Mouse (Mus musculus) stomach, embryonic 16.5 days (tissue): Measurements from ENCODE around the gene Hectd4. TPM values are rescaled to one million over a fixed set of nuclear protein-coding genes. Genes with fewer than 3 reads are reported as not detected.

Source experiments
- ATAC-seq: fragments of 200-750 bp; cut with Nextera tagmentation; 2 replicates; pipeline ENCODE4 v1.8.0; 2017; ENCODE audit warnings: moderate number of reproducible peaks, moderate TSS enrichment; ENCODE audit not compliant: insufficient read depth, low FRiP score
- H3K27ac ChIP-seq: fragments of 300-500 bp; sonication (generic); 2 replicates; pipeline ENCODE4 v1.5.1; 2014; ENCODE audit warnings: low read length
- H3K27me3 ChIP-seq: fragments of 300-500 bp; sonication (generic); 2 replicates; pipeline ENCODE4 v1.6.1; 2014; ENCODE audit warnings: low read length, control low read depth, mixed read lengths; ENCODE audit not compliant: control insufficient read depth, insufficient read depth
- H3K36me3 ChIP-seq: fragments of 300-500 bp; sonication (generic); 2 replicates; pipeline ENCODE4 v1.6.1; 2014; ENCODE audit warnings: low read length; ENCODE audit not compliant: control insufficient read depth, insufficient read depth
- H3K4me1 ChIP-seq: fragments of 300-500 bp; sonication (generic); 2 replicates; pipeline ENCODE4 v1.6.1; 2014; ENCODE audit warnings: low read length, control low read depth, mixed read lengths; ENCODE audit not compliant: control insufficient read depth, insufficient read depth
- H3K4me2 ChIP-seq: fragments of 300-500 bp; sonication (generic); 2 replicates; pipeline ENCODE4 v1.6.1; 2014; ENCODE audit warnings: low read depth, low read length, mixed read lengths
- H3K4me3 ChIP-seq: fragments of 300-500 bp; sonication (generic); replicated peaks from 2 replicates; pipeline ENCODE4 v1.5.1; 2014; ENCODE audit warnings: mild to moderate bottlenecking, low read length
- H3K9ac ChIP-seq: fragments of 300-500 bp; sonication (generic); 2 replicates; pipeline ENCODE4 v1.6.1; 2014; ENCODE audit warnings: low read length
- H3K9me3 ChIP-seq: fragments of 300-500 bp; sonication (generic); replicated peaks from 2 replicates; pipeline ENCODE4 v1.6.1; 2016; ENCODE audit warnings: low read length, control low read depth; ENCODE audit not compliant: control insufficient read depth
- WGBS: fragments of 180-500 bp; shearing (Covaris S2); extraction: QIAGEN DNeasy Blood & Tissue Kit; methylation state at CpG from one replicate; pipeline ENCODE4 v1.1.7; 2014; 5-methylcytosine and 5-hydroxymethylcytosine counted together
- polyA plus RNA-seq: library from polyadenylated mRNA; unstranded; fragments of >200 nt; fragmentation: Nextera tagmentation; extraction: Ambion mirVana; gene quantifications from 2 replicates; pipeline ENCODE4 v1.2.1, GENCODE M21; 2015

Hectd4 gene
- polyA plus RNA-seq, 1 experiment from 2014 or later = 4.1 TPM

DNA sequence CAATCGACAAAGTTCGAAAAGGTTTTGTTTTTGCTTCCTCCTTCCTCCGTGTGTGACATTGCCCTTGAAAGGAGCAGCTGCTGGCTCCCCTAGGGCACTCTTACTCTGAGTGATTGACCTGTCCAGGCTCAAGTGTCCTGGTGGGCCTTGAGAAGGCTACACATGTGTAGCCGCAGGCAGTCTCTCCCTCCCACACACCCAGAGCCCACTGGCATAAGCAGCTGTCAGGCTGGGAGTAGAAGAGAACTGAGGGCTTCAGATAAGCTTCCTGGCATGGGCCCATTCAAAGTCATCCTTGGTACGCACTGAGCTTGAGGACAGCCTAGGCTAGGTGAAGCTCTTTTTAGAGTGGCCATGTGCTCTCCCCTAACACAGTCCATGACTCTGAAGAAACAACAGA, 114.4 kb downstream of the Hectd4 start:
- Histone ChIP-seq H3K27me3 (no peaks in the 10 kb centered on the region), H3K4me3 (no peak overlapping the region), H3K4me2 (no peak overlapping the region), H3K9me3 (no peaks in the 10 kb centered on the region), H3K9ac (no peak overlapping the region), H3K4me1 (no peaks in the 10 kb centered on the region), H3K36me3 (peaks cover 33% of the 10 kb centered on the region), H3K27ac (no peak overlapping the region)
- no peak for ATAC-seq
- 87% methylated on average over 5 of the region's 5 CpGs for whole genome bisulfite sequencing

DNA sequence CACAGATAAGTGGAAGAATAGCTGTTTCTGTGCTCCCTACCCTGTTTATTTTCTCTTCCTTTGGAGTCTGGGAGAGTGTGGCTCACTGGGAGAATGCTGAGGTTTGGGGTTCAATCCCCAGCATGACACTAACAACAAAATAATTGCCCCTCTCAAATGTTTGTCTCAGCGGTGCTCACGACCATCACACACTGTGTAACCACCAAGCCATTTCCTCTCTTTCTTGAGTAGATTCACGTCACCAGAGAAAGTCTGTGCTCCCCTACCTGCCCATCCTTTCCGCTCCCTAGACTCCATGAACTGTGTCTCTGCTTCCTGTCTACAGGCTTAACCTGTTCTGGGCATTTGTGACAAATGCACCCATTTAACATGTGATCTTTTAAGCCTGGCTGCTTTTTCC, 115.4 kb downstream of the Hectd4 start:
- no peak for ATAC-seq
- WGBS = 87% methylated on average over 4 of the region's 4 CpGs
- Histone ChIP-seq H3K4me1 (no peaks in the 10 kb centered on the region), H3K4me3 (no peak overlapping the region), H3K9me3 (no peaks in the 10 kb centered on the region), H3K4me2 (no peak overlapping the region), H3K9ac (no peak overlapping the region), H3K27me3 (no peaks in the 10 kb centered on the region), H3K36me3 (peaks cover 33% of the 10 kb centered on the region), H3K27ac (no peak overlapping the region)

DNA sequence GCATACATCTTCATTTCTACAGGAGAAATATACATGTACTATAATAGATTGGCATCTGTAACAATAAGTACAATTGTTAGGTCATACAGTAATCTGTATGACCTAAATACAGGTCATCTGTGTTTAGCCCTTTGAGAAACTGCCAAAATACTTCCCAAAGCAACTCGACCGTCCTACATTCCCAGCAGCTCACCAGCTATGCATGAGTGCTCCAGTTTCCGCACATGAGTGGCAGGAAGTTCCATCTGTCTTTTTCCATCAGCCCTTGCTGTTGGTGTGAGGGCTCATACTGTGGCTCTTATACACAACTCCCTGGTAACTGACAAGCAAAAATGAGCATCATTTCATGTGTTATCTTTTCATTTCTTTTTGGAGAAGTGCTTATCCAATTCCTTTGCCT, 116.0 kb downstream of the Hectd4 start:
- H3K4me2 ChIP-seq = no peak overlapping the region
- WGBS = 69% methylated on average over 3 of the region's 3 CpGs
- no peak overlapping the region for H3K4me3 ChIP-seq
- no peaks in the 10 kb centered on the region for H3K27me3 ChIP-seq
- no peak overlapping the region for H3K9ac ChIP-seq
- no peak overlapping the region for H3K27ac ChIP-seq
- no peaks in the 10 kb centered on the region for H3K9me3 ChIP-seq
- no peak for ATAC-seq
- H3K36me3 ChIP-seq = peaks cover 31% of the 10 kb centered on the region
- no peaks in the 10 kb centered on the region for H3K4me1 ChIP-seq

DNA sequence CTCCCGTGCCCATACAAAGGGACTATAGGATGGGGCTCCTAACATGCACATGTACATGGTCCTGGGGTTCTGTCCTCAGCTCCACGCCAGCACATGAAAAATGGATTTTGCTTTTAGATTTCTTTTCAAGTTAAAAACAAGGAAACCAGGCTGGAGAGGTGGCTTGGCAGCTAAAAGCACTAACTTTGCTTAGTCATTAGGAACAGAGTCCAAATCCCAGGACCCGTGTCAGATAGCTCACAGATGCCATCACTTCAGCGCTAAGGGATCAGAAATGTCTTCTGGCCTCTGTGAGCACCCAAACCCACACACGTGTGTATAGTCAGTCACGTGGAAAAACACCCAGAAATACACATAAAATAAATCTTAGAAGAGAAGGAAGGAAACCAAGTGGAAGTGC, 116.8 kb downstream of the Hectd4 start:
- no peak overlapping the region for H3K4me2 ChIP-seq
- no peaks in the 10 kb centered on the region for H3K27me3 ChIP-seq
- no peaks in the 10 kb centered on the region for H3K9me3 ChIP-seq
- H3K4me1 ChIP-seq = no peaks in the 10 kb centered on the region
- H3K9ac ChIP-seq = no peak overlapping the region
- ATAC-seq = no peak
- H3K4me3 ChIP-seq = no peak overlapping the region
- no peak overlapping the region for H3K27ac ChIP-seq
- 90% methylated on average over 6 of the region's 6 CpGs for WGBS
- H3K36me3 ChIP-seq = peaks cover 24% of the 10 kb centered on the region

DNA sequence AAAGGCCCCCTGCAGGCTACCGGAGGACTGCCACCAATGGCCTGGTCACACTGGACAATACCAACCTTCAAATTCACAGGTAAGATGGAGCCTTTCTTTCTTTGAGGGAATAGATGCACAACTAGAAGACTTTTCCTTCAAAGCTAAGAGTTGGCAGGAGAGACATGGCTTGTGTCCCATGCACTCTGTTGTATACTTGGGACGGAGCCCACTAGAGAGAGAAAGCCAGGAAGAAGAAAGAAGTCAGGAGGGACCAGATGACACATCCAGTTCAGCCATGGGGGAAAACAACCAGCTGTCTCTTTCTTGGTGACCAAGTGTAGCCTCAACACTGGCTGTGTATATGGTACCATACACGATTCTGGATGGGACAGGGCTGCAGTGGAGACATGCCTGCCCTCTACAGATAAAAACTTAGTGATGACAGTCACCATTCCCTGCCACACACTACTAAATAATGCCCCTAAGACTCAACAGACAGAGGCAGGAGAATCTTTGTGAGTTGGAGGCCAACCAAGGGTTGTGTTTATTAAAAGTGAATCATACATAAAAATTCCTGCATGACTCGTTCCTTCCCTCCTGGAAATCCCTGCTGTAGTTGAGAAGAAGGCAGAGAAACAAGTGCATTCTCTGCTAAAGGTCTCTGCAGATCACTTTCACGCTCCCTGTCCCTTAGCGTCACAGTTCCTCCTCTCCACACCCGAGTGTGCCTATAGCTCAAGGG, 119.7 kb downstream of the Hectd4 start:
- H3K9ac ChIP-seq = no peak overlapping the region
- no peak overlapping the region for H3K27ac ChIP-seq
- H3K9me3 ChIP-seq = no peaks in the 10 kb centered on the region
- no peak for ATAC-seq
- 76% methylated on average over 7 of the region's 7 CpGs for WGBS
- H3K36me3 ChIP-seq = peaks cover 11% of the 10 kb centered on the region
- no peaks in the 10 kb centered on the region for H3K27me3 ChIP-seq
- H3K4me2 ChIP-seq = no peak overlapping the region
- H3K4me1 ChIP-seq = no peaks in the 10 kb centered on the region
- H3K4me3 ChIP-seq = no peak overlapping the region

DNA sequence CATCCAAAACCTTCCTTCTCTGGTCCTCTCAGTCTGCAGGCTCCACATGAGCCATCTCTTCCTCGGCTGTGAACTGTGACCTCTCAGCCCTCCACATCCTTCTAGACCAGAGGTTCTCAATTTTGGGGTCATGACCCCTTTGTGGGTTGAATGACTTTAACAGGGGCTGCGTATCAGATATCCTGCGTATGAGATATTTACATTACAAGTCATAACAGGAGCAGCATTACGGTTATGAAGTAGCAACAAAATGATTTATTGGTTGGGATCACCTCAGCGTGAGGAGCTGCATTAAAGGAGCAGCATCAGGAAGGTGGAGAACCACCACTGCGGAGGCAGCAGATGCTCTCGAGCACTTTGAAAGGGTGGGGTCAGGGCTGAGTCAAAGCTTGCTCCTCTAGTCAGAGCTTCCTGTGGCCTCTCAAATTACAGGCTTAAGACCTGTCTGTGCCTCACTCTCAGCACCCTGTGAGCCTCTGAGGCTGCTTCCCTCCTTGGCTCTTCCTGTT, 121.0 kb downstream of the Hectd4 start:
- Histone ChIP-seq H3K4me2 (no peak overlapping the region), H3K4me3 (no peak overlapping the region), H3K27me3 (no peaks in the 10 kb centered on the region), H3K9ac (no peak overlapping the region), H3K4me1 (no peaks in the 10 kb centered on the region), H3K36me3 (peaks cover 10% of the 10 kb centered on the region; the same call in 1 of the 2 replicates), H3K27ac (no peak overlapping the region), H3K9me3 (no peaks in the 10 kb centered on the region)
- no peak for ATAC-seq
- WGBS = 20% methylated on average over 7 of the region's 7 CpGs

DNA sequence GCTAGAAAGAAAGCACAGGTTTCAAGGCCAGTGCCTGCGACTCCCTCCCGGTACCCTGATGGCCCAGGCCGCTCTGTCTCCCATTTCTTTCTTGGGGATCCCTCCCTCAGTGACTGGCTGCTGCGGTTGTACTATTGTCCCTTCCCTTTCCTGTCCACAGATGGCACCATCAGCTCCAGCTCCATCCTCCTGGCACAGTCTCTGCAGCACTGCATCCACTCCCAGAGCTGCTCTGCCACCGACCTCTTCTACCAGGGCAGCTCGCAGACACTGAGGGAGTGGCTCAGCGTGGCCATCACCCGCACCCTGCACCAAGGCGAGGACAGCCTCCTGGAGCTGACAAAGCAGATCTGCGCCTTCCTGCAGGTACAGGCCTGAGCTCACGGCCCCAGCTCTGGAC, 122.5 kb downstream of the Hectd4 start:
- Histone ChIP-seq H3K36me3 (peaks cover 10% of the 10 kb centered on the region; the same call in 1 of the 2 replicates), H3K4me3 (no peak overlapping the region), H3K4me2 (no peak overlapping the region), H3K27me3 (no peaks in the 10 kb centered on the region), H3K4me1 (no peaks in the 10 kb centered on the region), H3K27ac (no peak overlapping the region), H3K9me3 (no peaks in the 10 kb centered on the region), H3K9ac (no peak overlapping the region)
- no peak for ATAC-seq
- WGBS = 90% methylated on average over 11 of the region's 11 CpGs

DNA sequence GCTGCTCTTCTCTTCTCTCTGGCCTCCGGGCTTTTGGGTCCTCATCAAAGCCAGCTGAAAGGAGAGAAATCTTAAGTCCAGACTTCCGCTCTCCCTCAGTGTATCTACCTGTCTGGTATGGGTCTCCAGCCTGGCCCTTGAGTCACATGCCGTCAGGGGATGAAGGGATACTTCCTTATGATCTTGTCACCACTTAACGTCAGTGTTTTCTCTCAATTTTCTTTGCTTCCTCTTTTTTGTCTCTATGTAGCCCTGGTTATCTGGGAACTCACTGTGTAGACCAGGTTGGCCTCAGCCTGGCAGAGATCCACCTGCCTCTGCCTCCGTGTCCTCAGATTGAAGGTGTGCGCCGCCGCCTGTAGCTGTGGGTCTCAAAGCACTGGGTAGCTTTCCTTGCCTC, 124.0 kb downstream of the Hectd4 start:
- Histone ChIP-seq H3K36me3 (peaks cover 13% of the 10 kb centered on the region), H3K4me2 (no peak overlapping the region), H3K27me3 (no peaks in the 10 kb centered on the region), H3K4me3 (no peak overlapping the region), H3K9me3 (no peaks in the 10 kb centered on the region), H3K4me1 (no peaks in the 10 kb centered on the region), H3K27ac (no peak overlapping the region), H3K9ac (no peak overlapping the region)
- WGBS = 91% methylated on average over 8 of the region's 8 CpGs
- ATAC-seq = no peak

DNA sequence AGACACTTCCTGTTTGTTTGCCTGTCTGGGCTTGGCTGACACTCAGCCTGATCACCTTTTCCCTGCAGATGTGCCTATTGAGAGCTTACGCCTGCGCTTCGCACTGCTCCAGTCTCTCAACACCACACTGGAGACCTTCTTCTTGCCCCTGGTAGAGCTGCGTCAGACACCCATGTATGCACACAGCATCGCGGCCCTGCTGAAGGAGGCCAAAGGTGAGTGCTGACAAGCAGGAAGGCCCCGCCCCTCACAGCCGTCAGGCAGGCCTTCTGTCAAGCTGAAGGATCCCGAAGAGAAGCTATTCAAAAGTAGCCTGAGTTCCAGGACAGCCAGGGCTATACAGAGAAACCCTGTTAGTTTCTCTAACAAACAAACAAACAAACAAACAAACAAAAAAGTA, 139.2 kb downstream of the Hectd4 start:
- 52% methylated on average over 9 of the region's 9 CpGs for WGBS
- peaks cover 34% of the 10 kb centered on the region for H3K36me3 ChIP-seq
- H3K4me3 ChIP-seq = no peak overlapping the region
- H3K27me3 ChIP-seq = no peaks in the 10 kb centered on the region
- no peak overlapping the region for H3K9ac ChIP-seq
- H3K4me2 ChIP-seq = no peak overlapping the region
- no peak overlapping the region for H3K27ac ChIP-seq
- no peaks in the 10 kb centered on the region for H3K9me3 ChIP-seq
- H3K4me1 ChIP-seq = no peaks in the 10 kb centered on the region
- peak; percentile 39; the same call in 1 of the 2 replicates for ATAC-seq
